Mouse (Mus musculus): ENCODE results near the gene Ddx43. TPM values are rescaled to one million over a fixed set of nuclear protein-coding genes. Genes with fewer than 3 reads are reported as not detected.

Ddx43 gene
- polyA plus RNA-seq, 1 experiment: not detected

GRCm38 (mm10) chr9:78457026-78457425 lies 61.4 kb downstream of the Ddx43 start:
- H3K4me3 ChIP-seq (ENCODE audit: low read depth, low read length): no peak overlapping the region
- TF ChIP-seq CTCF (IDR thresholded peaks at IDR 0.05; ENCODE audit: extremely low read depth, insufficient read length, insufficient replicate concordance, low read depth, low read length) (no peak), POLR2A (IDR thresholded peaks at IDR 0.05; ENCODE audit: low read depth, low read length) (no peak)
- H3K36me3 ChIP-seq (ENCODE audit: control insufficient read depth, insufficient read depth, low read length): peaks cover 54% of the 10 kb centered on the region

GRCm38 (mm10) chr9:78463337-78463736 lies 67.8 kb downstream of the Ddx43 start:
- Histone ChIP-seq H3K36me3 (ENCODE audit: control insufficient read depth, insufficient read depth, low read length) (peaks cover 50% of the 10 kb centered on the region), H3K27ac (ENCODE audit: insufficient read depth, low read depth, low read length) (no peak overlapping the region), H3K4me3 (ENCODE audit: low read depth, low read length) (no peak overlapping the region), H3K27me3 (ENCODE audit: control insufficient read depth, insufficient read depth, low read length) (no peaks in the 10 kb centered on the region), H3K4me1 (ENCODE audit: control insufficient read depth, insufficient read depth, insufficient read length, low read length) (no peaks in the 10 kb centered on the region)
- TF ChIP-seq CTCF (IDR thresholded peaks at IDR 0.05; ENCODE audit: extremely low read depth, insufficient read length, insufficient replicate concordance, low read depth, low read length) (no peak), POLR2A (IDR thresholded peaks at IDR 0.05; ENCODE audit: low read depth, low read length) (no peak)
- WGBS: 87% methylated on average over 4 of the region's 4 CpGs

More at GRCm38 (mm10) chr9:78457026-78457425, 61.4 kb downstream of the Ddx43 start:
- Histone ChIP-seq H3K27me3 (ENCODE audit: control insufficient read depth, insufficient read depth, low read length) (no peaks in the 10 kb centered on the region), H3K4me1 (ENCODE audit: control insufficient read depth, insufficient read depth, insufficient read length, low read length) (no peaks in the 10 kb centered on the region), H3K27ac (ENCODE audit: insufficient read depth, low read depth, low read length) (no peak overlapping the region)
- WGBS: 88% methylated on average over 8 of the region's 8 CpGs

GRCm38 (mm10) chr9:78465725-78466124 lies 70.1 kb downstream of the Ddx43 start:
- TF ChIP-seq CTCF (IDR thresholded peaks at IDR 0.05; ENCODE audit: extremely low read depth, insufficient read length, insufficient replicate concordance, low read depth, low read length): no peak
- TF ChIP-seq POLR2A (IDR thresholded peaks at IDR 0.05; ENCODE audit: low read depth, low read length): no peak
- H3K27ac ChIP-seq (ENCODE audit: insufficient read depth, low read depth, low read length): no peak overlapping the region
- H3K27me3 ChIP-seq (ENCODE audit: control insufficient read depth, insufficient read depth, low read length): no peaks in the 10 kb centered on the region
- no peaks in the 10 kb centered on the region for H3K4me1 ChIP-seq (ENCODE audit: control insufficient read depth, insufficient read depth, insufficient read length, low read length)
- WGBS: 85% methylated on average over 3 of the region's 3 CpGs
- H3K4me3 ChIP-seq (ENCODE audit: low read depth, low read length): no peak overlapping the region
- peaks cover 47% of the 10 kb centered on the region for H3K36me3 ChIP-seq (ENCODE audit: control insufficient read depth, insufficient read depth, low read length)

Other genes starting within 250 kb of the Ddx43 start
- 6.3 and 66.9 TPM in 2 replicates for gene Gsta4, start 213.0 kb upstream of the Ddx43 start, polyA plus RNA-seq (2012; rRNA removed)
- 14.6 and 148 TPM in 2 replicates for gene Gsta1, start 165.1 kb upstream of the Ddx43 start, polyA plus RNA-seq (2012; rRNA removed)
- 0.90 and 11.6 TPM in 2 replicates for gene Gm3776, start 138.6 kb upstream of the Ddx43 start, polyA plus RNA-seq (2012; rRNA removed)
- 0.17 TPM in 1 of 2 replicates, not detected in the other for gene Gm10639, start 105.9 kb upstream of the Ddx43 start, polyA plus RNA-seq (2012; rRNA removed)
- not detected in 2 replicates for gene Omt2a, start 81.0 kb upstream of the Ddx43 start, polyA plus RNA-seq (2012; rRNA removed)
- gene Omt2b, start 68.2 kb upstream of the Ddx43 start, polyA plus RNA-seq (2012; rRNA removed): not detected in 2 replicates
- gene Gsta2, start 40.0 kb upstream of the Ddx43 start, polyA plus RNA-seq (2012; rRNA removed): 0.71 TPM in 1 of 2 replicates, not detected in the other
- not detected in 2 replicates for gene Dppa5a, start 27.6 kb upstream of the Ddx43 start, polyA plus RNA-seq (2012; rRNA removed)
- gene Ooep, start 17.1 kb upstream of the Ddx43 start, polyA plus RNA-seq (2012; rRNA removed): 0.04 TPM in 1 of 2 replicates, not detected in the other
- gene Cgas, start 47.5 kb downstream of the Ddx43 start, polyA plus RNA-seq (2012; rRNA removed): 0.46 and 0.86 TPM in 2 replicates
- 6.1 and 7.3 TPM in 2 replicates for gene Mto1, start 52.4 kb downstream of the Ddx43 start, polyA plus RNA-seq (2012; rRNA removed)
- not detected in 2 replicates for gene Gm17324, start 53.0 kb downstream of the Ddx43 start, polyA plus RNA-seq (2012; rRNA removed)
- gene Eef1a1, start 93.4 kb downstream of the Ddx43 start, polyA plus RNA-seq (2012; rRNA removed): 1,017 and 1,625 TPM in 2 replicates
- 2.8 and 14.5 TPM in 2 replicates for gene Slc17a5, start 192.3 kb downstream of the Ddx43 start, polyA plus RNA-seq (2012; rRNA removed)
- gene Cd109, start 219.8 kb downstream of the Ddx43 start, polyA plus RNA-seq (2012; rRNA removed): 0.08 and 0.25 TPM in 2 replicates